Mouse (Mus musculus) natural killer cell, adult 2 months (primary cell): Measurements from ENCODE around the gene Diras2.

Source experiments
- DNase-seq, 2 experiments: peaks; one replicate each; pipeline ENCODE4 v3.0.0; 2022; ENCODE audit warnings: low spot score in 2 of 2

Diras2 gene

DNA sequence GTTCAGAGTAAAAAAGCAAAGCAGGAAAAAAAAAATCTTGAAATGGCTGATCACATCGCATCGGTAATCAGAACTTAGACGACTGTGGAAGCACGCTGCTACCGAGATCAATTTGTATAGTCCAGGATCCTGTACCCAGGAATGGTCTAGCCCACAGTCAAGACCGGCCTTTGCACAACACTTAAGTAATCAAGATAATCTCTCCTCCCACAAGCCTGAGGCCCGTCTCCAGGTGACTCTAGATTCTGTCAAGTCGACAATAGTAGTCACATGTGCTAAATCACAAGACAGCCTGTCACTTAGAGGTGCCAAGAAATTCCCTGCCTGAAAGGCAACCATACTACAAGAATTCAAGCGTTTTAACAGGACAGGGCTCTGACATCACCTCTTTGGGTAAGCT is at the start of gene Diras2:
Gene Diras2 (minus strand): TSS at position 159 of the 400 bp plus-strand sequence.
- no peak for DNase-seq

DNA sequence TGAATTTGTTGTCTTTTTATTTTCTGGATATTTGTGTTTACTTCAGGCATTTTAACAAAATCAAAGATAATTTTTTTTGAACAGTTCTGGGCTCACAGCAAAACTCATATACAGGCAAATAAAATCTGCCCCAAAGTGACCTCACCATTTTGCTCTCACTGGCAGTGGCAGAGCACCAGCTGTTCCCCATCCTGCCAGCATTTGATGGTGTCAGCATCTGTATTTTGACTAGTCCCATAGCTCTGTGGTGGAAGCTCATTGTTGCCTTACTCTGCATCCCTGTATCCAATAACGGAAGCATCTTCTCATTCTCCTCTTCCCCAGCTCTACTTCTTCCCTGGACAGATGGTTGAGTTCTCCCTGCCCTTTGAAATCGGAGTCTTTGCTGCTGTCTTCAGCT is 47.7 kb upstream of the Diras2 start:
- DNase-seq = no peak

DNA sequence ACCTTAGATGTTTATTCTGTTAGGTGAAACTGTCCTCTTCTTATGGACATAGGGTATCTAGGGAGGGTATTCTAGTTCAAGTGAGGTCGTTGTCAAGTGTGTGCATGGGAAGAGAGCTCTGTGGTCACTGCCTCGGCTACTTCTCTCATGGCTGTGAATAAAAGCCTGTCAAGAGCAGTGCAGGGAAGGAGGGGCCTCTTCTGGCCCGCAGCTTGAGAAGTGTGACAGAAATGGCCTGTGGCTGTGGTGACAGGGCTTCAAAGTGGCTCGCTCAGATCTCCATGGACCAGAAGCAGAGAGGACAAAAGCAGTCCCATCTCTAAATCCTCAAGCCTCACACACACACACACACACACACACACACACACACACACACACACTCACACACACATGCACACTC is 46.9 kb upstream of the Diras2 start:
- DNase-seq = peak in 1 of 2 experiments; percentile 61

- DNase-seq = no peak
Measured at GRCm38 (mm10) chr13:52577326-52577920, 46.3 kb upstream of the Diras2 start.

DNA sequence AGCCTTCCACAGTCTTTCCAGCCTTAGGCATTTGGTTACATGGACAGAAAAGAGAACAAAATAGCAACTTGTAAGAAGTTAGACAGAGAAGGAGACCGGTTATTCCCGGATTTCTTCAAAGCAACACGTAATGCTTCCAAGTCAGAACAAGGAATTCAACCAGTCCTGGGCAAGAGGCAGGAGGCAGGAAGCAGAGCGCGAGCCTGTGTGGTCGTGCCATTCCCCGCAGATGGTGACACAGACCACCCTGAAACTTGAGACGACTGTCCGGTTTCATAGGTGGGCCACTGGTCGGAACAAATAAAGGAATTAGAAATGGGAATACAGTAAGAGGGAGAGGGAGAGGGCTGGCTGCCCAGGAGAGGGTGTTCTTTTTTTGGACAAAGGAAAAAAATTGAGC is 45.8 kb upstream of the Diras2 start:
- DNase-seq = no peak

DNA sequence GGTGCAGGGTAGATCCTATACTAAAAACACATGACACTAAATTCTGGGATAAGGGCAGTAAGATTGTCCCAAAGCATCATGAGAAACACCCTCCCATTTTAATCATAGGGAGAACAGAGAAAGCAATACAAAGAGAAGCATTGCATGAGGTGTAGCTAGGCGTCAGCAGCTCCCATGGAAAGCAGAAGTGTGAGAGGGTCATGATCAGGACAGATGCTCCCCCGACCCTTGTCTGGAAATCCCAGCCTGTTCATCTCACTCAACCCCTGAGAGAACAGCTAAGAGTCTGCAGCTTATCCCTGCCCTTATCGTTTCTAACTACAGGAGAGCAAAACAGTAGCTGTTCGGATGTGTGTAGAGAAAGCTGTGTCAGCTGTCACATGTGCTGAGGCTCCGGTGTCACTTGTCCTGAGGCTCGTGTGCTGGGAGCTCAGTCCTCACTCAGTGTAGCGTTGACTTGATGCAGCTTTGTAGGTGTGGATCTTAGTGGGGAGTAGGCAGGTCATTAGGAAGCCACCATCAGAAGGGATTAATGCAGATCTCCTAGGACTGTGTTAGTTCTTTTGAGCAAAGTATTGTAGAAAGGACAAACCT is 45.0 kb upstream of the Diras2 start:
- no peak for DNase-seq

DNA sequence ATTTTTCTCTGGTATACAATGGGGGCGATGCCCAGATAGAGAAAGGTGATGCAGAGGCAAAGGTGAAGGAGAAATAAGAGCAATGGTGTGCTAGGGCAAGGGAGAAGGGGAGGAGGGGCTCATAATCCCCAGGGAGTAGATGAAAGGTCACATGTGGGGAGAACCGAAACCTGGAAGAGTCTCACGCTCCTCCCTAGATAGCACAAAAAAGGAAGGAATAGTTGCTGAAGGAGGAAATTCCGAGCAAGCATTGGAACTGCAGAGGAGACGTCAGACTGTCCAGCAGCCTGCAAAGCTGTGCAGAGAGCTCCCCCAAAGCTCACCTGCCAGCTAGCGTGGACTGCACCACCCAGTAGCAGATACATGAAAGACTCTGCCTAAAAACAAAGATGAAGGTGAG is 44.4 kb upstream of the Diras2 start:
- no peak for DNase-seq

- peak in 1 of 2 experiments; percentile 37 for DNase-seq
Measured at GRCm38 (mm10) chr13:52574311-52574710, 43.2 kb upstream of the Diras2 start.

DNA sequence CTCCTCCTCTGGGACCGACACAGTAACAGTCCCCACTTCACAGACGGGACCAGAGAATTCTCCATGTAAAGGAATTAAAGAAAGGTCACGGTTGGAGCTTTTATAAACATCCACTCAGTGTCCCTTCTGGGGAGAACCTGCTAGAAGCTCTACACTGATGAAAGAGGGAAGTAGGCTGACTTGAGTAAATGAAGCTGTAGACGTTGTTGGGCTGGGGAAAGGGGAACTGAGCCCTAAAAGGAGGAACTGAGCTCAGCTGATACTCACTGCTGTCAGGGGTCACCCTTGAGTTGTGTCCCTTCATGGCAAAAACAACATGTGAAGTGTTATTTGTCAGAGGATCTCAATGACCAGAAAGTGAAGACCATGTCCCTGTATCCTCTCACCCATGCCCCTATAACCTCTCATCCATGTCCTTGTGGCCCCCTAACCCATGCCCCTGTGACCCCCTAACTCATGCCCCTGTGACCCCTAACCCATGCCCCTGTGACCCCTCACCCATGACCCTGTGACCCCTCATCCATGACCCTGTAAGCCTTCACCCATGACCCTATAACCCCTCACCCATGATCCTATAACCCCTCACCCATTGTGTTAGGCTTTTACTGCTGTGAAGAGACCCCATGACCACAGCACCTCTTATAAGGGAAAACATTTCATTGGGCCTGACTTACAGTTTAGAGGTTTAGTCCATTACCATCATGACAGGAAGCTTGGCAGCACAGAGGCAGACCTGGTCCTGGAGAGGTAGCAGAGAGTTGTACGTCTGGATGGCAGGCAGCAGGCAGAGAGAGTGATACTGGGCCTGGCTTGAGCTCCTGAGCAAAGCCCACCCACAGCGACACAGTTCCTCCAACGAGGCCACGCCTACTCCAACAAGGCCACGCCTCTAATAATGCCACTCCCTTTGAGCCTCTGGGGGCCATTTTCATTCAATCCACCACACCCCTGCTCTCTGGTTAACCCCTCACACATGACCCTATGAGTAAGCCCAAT is 41.7 kb upstream of the Diras2 start:
- peak in 1 of 2 experiments; percentile 87 for DNase-seq

- peak; percentile 66 to 75 for DNase-seq
Measured at GRCm38 (mm10) chr13:52571591-52572384, 40.7 kb upstream of the Diras2 start.

- DNase-seq = no peak
Measured at GRCm38 (mm10) chr13:52570276-52570675, 39.2 kb upstream of the Diras2 start.

DNA sequence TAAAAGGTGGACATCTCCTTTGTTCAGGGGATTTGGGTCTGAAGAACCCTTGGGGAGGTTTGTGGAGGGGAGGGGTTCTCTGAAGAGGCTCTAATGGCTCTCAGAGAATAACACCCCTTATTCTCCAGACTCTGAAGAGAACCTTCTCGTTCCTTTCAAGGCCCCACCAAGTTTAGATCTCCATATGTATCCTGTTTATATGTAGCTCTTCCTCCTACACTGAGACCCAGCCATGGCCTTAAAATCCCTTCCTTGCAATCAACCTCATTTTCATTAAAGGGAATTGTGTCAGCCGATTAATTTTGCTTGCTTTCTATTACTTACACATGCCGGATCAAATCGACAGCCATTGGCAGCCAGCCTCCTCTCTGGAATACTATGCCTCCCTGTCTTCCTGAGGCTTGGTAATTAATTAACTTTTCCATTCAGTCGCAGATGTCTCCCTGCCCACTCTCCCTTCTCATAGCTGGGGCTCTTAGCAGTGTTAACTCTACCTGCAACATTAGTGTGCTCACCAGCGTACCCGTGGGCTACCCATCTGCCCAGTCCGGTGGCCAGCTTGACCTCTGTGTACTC is 38.2 kb upstream of the Diras2 start:
- no peak for DNase-seq

DNA sequence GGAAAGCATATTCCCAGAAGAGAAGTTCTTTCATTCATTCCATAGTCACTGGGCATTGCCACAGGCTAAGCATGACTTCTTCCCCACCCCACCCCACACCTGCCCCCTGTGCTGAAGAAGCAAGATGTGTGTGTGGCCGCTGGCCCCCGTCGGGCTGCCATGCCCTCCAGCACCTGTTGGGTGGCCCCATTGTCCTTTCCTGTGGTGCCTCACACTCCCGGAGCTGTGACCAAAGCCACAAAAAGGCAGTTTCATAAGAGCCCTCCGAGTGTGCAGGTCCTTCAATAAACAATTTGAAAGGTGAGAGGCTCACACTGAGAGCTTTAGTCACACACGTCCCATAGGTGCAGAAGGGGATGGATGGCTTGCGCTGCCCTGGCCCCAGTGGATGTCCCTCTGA is 35.7 kb upstream of the Diras2 start:
- peak; percentile 47 to 66 for DNase-seq

DNA sequence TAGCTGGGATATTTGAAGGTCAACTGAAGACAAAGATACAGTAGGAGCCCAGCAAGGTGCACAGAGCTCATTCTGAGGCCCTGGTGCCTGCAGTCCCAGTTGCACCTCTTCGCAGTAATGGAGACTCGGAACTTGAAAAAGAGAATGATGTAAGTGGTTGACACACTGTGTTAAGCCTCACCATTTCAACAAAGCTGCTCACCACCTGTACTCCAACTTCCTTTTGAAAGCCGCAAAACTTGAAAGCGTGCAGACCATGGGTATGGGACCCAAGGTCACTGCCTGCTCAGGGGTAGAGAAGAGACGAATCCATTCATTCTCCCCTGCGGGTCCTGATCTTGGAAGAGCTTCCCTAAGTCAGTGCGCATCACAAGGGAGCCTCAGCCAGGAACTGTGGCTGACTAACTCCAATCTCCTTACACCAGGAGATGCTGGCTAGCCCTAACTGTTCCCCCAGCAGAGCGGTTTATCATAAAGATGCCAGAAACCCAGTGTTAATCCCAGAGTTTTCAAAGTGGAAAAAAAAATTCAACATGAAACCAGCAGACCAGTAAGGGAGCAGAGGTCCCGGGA is 35.2 kb upstream of the Diras2 start:
- peak; percentile 43 to 50 for DNase-seq

DNA sequence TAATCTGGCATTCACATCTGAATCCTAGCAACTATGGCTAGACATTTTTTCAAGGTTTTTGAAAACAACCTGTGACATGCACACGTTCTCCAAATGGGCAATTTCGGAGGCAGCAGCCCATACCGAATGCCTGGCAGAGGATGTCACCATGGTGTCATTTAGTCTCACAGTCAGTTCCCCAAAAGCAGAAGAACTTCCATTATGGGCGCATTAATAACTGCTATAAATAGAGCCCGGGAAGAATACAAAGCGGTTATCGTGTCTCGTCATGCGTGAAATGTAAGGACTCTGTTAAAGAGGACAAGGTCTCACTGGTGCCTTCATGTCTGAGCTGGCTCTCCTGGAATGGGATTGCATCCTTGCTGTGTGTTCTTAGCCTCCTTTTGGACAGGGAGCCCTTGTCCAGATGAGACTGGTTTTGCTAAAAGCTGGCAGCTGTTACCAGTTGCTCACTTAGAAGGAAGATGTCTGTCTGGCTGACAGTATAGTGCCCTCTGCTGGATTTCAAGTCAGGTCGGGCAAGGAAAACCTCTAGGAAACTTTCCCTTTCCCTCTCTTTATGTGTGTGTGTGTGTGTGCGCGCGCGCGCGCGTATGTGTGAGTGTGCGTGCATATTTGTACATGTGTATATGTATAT is 34.1 kb upstream of the Diras2 start:
- DNase-seq = peak in 1 of 2 experiments; percentile 48

DNA sequence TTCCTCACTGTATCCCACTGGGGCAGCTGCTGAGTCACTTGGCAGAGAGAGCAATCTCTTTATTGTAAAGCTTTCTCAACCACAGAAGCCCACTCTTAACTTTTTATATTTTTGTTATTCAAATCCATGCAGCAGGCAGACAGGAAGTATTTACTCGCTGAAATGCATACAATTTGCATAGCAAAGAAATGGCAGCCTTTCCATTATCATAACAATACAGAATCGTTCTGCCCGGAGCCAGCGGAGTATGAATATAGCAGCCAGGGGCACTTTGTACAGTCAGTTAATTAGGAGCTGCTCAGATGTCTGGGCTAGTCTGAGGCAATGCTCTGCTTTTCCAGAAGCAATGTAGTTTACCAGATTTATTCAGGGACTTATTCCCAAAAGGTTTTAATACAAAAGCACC is 31.1 kb upstream of the Diras2 start:
- DNase-seq = no peak

GRCm38 (mm10) chr13:52561367-52562165 is 30.5 kb upstream of the Diras2 start:
- DNase-seq = no peak

- no peak for DNase-seq
Measured at GRCm38 (mm10) chr13:52557421-52557820, 26.3 kb upstream of the Diras2 start.

- no peak for DNase-seq
Measured at GRCm38 (mm10) chr13:52554722-52555121, 23.6 kb upstream of the Diras2 start.
